Mouse (Mus musculus) thymus, adult 18-20 months (tissue): ENCODE data around the gene Trip4.

Source experiments
- DNase-seq, 2 experiments: peaks; one replicate each; pipeline ENCODE4 v3.0.0; 2022; ENCODE audit warnings: mixed read lengths in 2 of 2

Trip4 gene

DNA sequence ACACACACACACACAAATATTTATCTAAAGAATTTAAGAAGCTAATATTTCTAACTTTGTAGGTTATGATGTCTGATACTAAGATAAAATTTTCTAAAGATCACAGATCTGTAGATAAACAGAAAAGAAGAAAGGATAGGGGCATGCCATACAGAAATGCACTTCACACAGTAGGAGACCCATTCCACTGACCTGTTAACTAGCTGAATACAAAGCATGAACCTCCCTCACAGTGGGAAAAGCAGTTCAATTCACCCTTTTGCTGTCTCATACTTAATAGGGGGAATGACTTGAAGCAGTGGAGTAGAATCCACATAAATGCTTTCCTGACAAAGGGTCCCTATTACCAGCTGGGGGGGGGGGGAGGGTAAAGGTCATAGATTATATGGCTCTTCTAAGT is 75.0 kb downstream of the Trip4 start:
- no peak for DNase-seq

DNA sequence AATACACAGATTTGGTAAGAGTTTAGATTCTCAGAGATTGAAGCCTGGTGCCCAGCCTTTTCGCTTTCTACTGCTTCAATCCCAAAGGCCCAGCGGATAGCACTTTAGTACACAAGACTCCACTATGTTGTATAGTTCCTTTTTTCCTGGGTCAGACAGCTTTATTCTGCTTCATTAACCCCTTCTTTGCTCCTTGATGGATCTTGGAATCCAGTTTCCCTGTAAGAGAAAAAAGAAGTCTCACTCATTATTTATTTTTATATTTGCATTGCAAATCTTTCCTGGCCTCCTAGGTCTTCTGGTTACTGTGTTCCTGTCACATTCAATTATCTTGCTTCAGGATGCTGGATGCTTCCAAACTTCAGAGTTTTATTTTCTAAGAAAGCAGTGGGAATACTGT is 75.4 kb downstream of the Trip4 start:
- no peak for DNase-seq

- DNase-seq: no peak
These were observed 76.6 kb downstream of the Trip4 start for GRCm38 (mm10) chr9:65832041-65832440.

GRCm38 (mm10) chr9:65831164-65831563 is 77.4 kb downstream of the Trip4 start:
- DNase-seq: no peak

- DNase-seq: no peak
These were observed 78.3 kb downstream of the Trip4 start for GRCm38 (mm10) chr9:65830255-65830654.

DNA sequence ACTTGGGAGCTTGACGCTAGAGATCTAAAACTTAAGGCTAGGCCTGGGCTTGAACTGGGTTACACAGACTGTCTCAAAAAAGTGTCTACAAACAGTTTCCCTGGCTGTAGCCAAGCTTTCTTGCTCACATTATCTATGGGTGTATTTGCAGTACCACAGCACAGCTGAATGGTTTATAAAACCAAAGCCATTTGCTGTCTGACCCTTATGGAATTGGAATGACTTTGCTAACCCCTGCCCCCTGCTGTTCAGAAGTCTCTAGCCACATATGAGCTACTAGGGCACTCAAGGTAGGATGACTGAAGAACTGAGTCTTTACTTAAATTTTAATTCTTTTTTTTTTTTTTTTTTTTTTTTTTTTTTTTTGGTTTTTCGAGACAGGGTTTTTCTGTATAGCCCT is 79.2 kb downstream of the Trip4 start:
- DNase-seq: no peak

DNA sequence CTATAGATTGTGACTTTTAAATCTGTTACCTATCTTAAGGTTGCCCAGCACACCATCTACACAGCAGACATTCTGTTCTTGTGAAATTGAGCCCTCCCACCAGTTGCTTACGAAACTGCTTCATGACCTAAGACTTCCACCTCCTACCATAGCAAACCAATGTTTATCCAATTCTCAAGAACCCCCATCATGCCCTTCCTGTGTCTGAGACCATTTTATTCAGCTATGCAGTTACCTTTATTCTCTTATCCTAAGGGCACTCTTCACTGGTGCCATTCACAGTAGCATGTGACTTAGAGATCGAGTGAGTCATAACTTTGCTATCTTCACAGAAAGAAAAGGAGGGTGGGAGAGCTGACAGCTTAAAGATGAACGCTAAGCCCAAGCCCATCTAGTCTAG is 80.1 kb downstream of the Trip4 start:
- DNase-seq: no peak

GRCm38 (mm10) chr9:65828016-65828403 is 80.6 kb downstream of the Trip4 start:
- DNase-seq: no peak

- peak; percentile 64 to 76 for DNase-seq
These were observed 81.1 kb downstream of the Trip4 start, which contains the start of gene Zfp609 for GRCm38 (mm10) chr9:65827344-65828015. TSS of gene Zfp609 (minus strand) at chr9:65827564.

- peak; percentile 38 to 49 for DNase-seq
These were observed 81.8 kb downstream of the Trip4 start for GRCm38 (mm10) chr9:65826588-65827343.

DNA sequence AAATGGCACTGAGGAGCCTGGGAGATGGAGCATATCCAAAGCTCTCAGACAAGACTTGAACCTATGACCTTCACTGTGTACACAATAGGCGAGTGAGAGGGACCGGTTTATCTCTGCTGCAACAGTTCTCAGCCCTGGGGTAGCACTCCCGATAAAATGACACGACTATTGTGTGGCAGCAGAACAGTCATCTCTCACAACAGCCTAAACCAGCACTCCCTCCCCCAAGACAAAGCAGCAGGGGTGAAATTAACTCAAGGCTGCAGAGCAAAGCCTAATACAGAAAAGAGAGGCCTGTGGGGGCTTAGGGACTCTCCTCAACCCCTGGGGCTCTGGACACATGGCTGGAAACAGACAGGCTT is 82.4 kb downstream of the Trip4 start:
- no peak for DNase-seq

GRCm38 (mm10) chr9:65823716-65824462 is 84.7 kb downstream of the Trip4 start:
- DNase-seq: no peak

- DNase-seq: no peak
These were observed 86.6 kb downstream of the Trip4 start for GRCm38 (mm10) chr9:65822011-65822410.

DNA sequence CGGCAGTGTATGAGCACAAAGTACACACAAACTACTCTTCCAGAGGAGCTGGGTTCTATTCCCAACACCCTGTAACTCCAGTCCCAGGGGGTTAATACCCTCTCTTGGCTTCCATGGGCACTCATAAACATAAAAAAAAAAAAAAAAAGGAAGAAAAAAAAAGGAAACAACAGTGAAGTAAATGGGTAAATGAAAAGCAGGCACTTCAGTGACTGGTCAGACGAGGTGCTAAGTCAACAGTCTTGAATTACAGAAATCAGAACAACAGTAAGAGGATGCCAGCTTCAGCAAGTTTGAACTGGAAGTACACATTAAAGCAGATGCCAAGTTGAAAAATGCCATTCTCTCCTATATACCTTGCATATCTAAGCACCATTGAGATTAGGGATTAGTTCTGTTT is 88.3 kb downstream of the Trip4 start:
- no peak for DNase-seq

GRCm38 (mm10) chr9:65818402-65818801 is 90.2 kb downstream of the Trip4 start:
- no peak for DNase-seq

DNA sequence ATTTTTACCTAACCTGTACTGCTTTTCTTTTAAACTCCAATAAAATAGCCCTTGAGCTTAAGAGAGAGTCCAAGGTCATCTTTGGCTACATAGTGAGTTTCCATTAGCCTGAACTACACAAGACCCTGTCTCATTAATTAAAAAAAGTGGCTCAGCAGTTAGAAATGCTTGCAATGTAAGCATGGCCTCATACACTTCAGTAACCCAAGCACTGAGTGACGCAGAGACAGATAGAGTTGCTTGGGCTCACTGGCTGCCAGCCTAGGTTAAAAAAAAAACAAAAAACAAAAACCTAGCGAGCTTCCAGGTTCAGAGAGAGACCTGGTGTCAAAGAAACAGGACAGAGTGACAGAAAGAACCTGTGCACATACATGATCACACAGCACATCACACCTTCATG is 95.8 kb downstream of the Trip4 start:
- DNase-seq: no peak

DNA sequence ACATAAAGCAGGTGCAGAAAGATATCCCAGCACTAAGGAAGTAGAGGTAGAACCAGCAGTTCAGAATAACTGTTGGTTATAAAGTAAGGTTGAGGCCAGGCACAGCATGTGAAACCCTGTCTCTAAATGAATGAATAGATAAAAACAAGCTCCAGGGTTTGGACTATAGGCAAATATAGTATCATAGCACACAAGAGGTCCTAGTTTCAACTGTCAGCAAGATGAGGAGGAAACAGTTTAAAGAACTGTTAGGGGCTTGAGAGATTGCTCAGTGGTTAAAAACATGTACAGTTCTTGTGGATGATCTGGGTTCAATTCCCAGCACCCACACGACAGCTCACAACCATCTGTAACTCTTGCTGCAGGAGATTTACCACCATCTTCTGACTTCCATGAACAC is 96.8 kb downstream of the Trip4 start:
- DNase-seq: no peak

GRCm38 (mm10) chr9:65807818-65808217 is 100.8 kb downstream of the Trip4 start:
- DNase-seq: no peak

GRCm38 (mm10) chr9:65807251-65807650 is 101.3 kb downstream of the Trip4 start:
- no peak for DNase-seq

- no peak for DNase-seq
These were observed 108.8 kb downstream of the Trip4 start for GRCm38 (mm10) chr9:65799770-65800169.

DNA sequence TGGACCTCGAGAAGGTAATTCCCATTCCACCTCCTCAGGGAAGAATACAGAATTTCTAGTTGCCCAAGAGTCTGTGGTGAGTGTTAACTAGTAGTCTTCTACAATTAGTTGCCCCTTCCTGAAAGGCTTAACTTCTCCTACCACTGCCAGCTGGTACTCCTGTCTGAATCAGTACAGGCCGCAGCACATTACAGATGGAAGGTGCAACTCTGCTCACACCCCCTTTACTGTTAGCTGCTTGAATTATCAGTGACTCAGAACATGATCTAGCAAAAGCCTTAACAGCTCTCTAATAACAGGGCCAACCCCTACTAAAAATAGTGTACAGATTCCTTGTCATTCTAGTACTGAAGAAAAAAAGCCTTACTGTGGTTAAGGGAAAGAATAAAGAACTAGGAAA is 112.9 kb downstream of the Trip4 start:
- no peak for DNase-seq

- no peak for DNase-seq
These were observed 114.3 kb downstream of the Trip4 start for GRCm38 (mm10) chr9:65794313-65794712.

DNA sequence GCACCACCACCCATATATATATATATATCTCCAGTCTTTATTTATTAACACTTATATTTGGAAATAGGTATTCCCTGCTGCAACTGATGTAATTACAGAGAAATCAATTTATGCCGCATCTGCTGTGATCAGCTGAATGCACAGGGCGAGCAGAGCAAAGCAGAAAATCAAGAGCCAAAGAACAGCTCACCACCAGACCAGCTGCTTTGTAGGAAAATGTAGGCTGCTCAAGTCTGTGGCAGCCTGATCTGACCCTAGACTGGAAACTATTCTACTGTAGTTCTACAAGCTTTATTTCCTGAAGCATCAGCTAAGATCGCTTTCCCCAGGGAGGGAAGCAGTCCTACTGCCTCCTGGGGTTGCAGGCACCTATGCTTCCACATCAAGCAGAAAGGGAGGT is 115.1 kb downstream of the Trip4 start:
- no peak for DNase-seq

GRCm38 (mm10) chr9:65793086-65793485 is 115.5 kb downstream of the Trip4 start:
- DNase-seq: no peak
